Mouse (Mus musculus) mouse trophoblast stem cell (cell line): ENCODE measurements at regions not wholly inside any gene's neighbourhood (a gene's known extent, or its start where the extent isn't known, plus 50 kb on each side); places are given as distances from the start of the nearest gene placed in this dataset.

ENCODE experiments used
- in situ Hi-C, 2 experiments: fragments of 300-500 bp; cut with MseI, MboI; formaldehyde crosslinking; loops; 2 replicates in 1 of 2; 3 replicates in 1 of 2; pipeline ENCODE4 v1.15.1; 2025

GRCm38 (mm10) chr11:112175302-112175701, 606.7 kb upstream of the Sox9 start:
- in situ Hi-C loops, result no loop called here

GRCm38 (mm10) chr11:112180666-112181065, 601.4 kb upstream of the Sox9 start:
- in situ Hi-C loops, result no loop called here

GRCm38 (mm10) chr11:112197620-112198268, 584.3 kb upstream of the Sox9 start:
- in situ Hi-C loops, result no loop called here

GRCm38 (mm10) chr11:112204561-112204960, 577.5 kb upstream of the Sox9 start:
- in situ Hi-C loops, result no loop called here

- in situ Hi-C loops, result no loop called here
Measured at GRCm38 (mm10) chr11:112209414-112209813, 572.6 kb upstream of the Sox9 start.

GRCm38 (mm10) chr11:112219046-112219720, 562.8 kb upstream of the Sox9 start:
- in situ Hi-C loops, result no loop called here

DNA sequence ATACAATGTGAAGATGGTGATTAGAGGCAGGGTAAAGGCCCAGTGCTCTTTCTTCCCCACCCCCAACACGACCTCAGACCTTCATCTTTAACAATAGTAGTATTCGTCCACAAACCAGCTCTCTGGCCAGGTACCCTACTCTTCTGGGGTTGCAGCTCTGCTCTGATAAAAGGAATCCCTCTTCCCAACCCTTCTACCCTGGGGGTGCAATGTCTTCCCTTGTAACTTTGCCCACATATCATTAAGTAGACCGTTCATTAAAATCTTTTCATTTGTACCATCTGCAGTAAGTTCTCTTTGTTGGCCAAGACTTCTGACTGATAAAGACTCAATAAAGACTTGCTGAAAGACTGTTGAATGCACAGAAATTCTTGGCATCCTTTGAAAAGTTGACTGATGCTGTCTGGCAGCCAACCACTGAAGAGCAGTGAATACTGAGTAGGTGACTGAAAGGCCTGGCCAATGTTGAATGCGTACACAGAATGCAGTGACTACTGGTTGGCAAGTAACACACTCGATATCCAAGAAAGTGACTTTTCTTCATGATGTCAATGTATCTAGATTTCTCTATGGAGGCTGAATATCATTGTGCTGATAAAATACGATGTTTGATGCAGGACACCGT, 547.4 kb upstream of the Sox9 start:
- in situ Hi-C loops, result no loop called here

DNA sequence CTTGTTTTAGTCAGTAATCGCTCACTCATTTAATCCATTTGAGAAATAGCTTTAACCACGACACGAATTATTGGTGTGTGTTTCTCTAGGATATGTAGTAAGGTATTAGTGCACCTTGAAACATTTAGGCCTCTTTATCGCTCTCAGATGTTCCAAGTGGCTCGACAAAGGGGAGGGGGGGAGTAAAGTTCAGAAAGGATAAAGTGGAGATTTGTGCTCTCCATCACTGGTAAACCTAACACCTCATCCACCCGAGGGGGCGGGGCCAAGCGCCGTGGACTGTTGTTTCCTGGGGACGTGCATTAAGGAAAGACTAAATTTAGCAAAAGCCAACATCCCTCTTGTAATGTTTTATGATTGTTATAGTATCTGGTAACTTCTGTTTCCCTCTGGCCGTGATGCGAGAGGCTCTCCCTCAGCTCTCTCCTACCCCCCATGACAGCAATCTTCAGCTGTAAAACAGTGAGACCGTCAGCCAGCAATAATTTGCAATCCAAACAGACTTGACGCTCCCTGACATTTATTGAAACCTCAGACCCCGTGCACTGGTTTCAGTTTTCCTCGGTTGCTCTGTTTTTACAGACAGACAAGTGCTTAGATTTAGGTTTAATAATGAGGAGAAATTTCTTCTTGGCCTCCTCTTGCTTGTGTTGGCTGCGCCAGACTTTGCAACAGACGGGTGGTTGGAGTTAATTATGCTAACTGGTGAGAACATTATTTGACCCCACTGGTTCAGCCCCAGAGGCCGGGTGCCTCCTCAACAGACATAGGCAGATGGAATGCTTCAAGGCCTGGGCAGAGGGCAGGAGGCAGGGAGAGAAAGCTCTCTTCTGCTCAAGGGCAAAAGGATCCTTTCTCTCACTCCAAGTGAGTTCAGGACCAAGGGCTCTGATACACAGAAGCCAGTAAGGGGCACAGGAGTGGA, 542.8 kb upstream of the Sox9 start:
- in situ Hi-C loops, result no loop called here

GRCm38 (mm10) chr11:112252548-112252947, 529.5 kb upstream of the Sox9 start:
- in situ Hi-C loops, result no loop called here

- in situ Hi-C loops, result no loop called here
Measured at GRCm38 (mm10) chr11:112253061-112253460, 529.0 kb upstream of the Sox9 start.

DNA sequence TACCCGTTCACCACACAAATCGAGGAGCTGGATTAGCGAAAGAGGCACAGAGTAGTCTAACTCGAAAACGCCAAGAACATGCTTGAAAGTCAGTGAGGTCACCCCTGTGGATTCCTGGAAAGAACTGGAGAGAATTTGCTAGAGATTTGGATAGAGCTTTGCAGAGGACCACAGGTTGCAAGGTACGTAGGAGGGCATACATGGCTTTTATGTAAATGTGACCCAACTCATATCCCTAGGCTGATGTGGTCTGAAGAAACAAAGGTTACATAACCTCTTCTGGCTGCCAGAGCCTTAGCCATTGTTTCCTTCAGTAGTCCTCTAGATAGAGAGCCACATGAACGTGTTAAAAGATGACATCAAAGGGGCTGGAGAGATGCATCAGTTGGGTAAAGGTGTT, 525.7 kb upstream of the Sox9 start:
- in situ Hi-C loops, result no loop called here

GRCm38 (mm10) chr11:112264077-112264476, 517.9 kb upstream of the Sox9 start:
- in situ Hi-C loops, result no loop called here

- in situ Hi-C loops, result no loop called here
Measured at GRCm38 (mm10) chr11:112270911-112271310, 511.1 kb upstream of the Sox9 start.

- in situ Hi-C loops, result no loop called here
Measured at GRCm38 (mm10) chr11:112278566-112278965, 503.5 kb upstream of the Sox9 start.

DNA sequence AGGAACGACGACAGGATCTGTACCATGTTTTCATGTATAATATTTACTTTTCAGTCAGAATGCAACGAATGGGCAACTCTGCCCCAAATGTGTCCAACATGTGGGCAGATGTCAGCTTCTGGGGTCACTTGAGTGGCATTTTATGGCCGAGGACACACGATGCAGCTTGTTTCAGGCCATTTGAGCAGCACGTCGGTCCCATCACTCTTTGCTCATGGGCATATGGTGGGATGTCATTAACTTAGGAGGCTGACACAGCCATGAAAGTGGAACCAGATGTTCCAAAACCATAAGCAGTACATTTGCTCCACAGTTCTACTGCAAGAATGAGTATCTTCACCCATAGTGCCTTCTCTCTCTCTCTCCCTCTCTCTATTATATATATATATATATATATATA, 499.1 kb upstream of the Sox9 start:
- in situ Hi-C loops, result no loop called here

DNA sequence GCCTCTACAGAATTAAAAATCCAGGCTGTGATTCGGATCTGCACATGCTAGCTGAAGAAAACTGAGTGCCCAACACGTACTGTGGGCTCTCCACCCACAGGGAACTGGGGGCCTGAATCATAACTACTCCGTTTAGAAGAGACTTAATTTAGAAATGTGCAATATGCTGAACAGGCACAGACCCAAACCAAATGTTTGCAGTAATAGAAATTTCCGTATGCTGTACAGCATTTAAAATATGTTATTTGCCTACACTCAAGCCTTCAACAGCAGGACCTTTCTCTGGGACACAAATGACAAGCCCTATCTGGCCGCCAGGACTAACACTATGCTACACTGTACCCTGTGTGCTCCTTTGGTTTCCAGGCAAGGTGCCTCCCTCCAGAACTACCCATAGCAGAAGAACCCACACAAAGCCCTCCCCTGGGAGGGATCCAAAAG, 483.1 kb upstream of the Sox9 start:
- in situ Hi-C loops, result no loop called here

DNA sequence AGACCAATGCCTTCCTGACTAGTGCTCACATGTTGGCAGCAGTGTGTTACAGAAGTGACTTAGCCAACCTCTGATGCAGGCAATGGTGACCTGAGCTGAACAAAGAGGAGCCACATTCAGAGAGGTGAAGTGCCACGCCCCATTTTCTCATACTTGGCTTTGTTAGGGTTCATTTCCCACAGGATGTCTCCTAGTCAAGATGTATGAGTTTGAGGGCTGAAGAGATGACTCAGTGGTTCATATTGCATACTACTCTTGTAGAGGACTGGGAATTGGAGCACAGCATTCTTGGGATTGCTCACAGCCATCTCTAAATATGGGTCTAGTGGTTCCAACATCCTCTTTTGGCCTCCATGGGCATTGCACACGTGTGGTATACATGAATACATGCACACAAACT, 478.9 kb upstream of the Sox9 start:
- in situ Hi-C loops, result no loop called here

- in situ Hi-C loops, result no loop called here
Measured at GRCm38 (mm10) chr11:112325850-112326249, 456.2 kb upstream of the Sox9 start.

DNA sequence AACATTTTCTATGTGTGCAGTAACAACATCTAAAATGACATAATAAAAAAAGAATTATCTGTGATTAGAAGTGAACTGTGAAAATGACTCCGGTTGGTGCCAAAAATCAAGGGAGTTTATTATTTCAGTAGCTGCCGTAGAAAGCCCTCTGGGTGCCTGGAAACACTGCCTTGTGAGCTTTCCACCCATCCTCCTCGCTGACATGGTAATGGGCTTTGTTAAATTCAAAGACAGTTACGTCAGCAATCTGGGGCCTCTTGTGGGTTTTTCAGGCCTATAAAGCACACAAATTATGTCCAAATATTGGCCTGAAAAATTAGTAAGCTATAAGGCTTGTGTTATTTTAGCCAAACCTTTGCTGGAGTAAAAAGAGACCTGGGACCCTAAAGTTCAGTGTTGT, 454.4 kb upstream of the Sox9 start:
- in situ Hi-C loops, result no loop called here

GRCm38 (mm10) chr11:112345133-112345532, 436.9 kb upstream of the Sox9 start:
- in situ Hi-C loops, result no loop called here

GRCm38 (mm10) chr11:112345586-112345985, 436.4 kb upstream of the Sox9 start:
- in situ Hi-C loops, result no loop called here

GRCm38 (mm10) chr11:112346089-112346488, 435.9 kb upstream of the Sox9 start:
- in situ Hi-C loops, result no loop called here
